Mouse (Mus musculus) kidney, embryonic 15.5 days (tissue): ENCODE data around the gene Olfr920. TPM values are rescaled to one million over a fixed set of nuclear protein-coding genes. Genes with fewer than 3 reads are reported as not detected.
A peak's percentile ranks its signal among the peaks of the same experiment; 100 is the strongest.

Experiments
- ATAC-seq: fragments of 200-750 bp; cut with Nextera tagmentation; replicated peaks from 2 replicates; pipeline ENCODE4 v1.8.0; 2017; ENCODE audit warnings: moderate TSS enrichment; ENCODE audit not compliant: low FRiP score
- H3K27ac ChIP-seq: fragments of 300-500 bp; sonication (generic); 2 replicates; pipeline ENCODE4 v1.5.1; 2015; ENCODE audit warnings: mild to moderate bottlenecking, inconsistent platforms
- H3K27me3 ChIP-seq: fragments of 300-500 bp; sonication (generic); 2 replicates; pipeline ENCODE4 v1.6.1; 2015; ENCODE audit warnings: inconsistent platforms
- H3K36me3 ChIP-seq: fragments of 300-500 bp; sonication (generic); 2 replicates; pipeline ENCODE4 v1.6.1; 2015; ENCODE audit warnings: inconsistent platforms
- H3K4me1 ChIP-seq: fragments of 300-500 bp; sonication (generic); 2 replicates; pipeline ENCODE4 v1.6.1; 2015; ENCODE audit warnings: inconsistent platforms
- H3K4me2 ChIP-seq: fragments of 300-500 bp; sonication (generic); 2 replicates; pipeline ENCODE4 v1.6.1; 2015; ENCODE audit warnings: moderate library complexity, mild to moderate bottlenecking, inconsistent platforms
- H3K4me3 ChIP-seq: fragments of 300-500 bp; sonication (generic); replicated peaks from 2 replicates; pipeline ENCODE4 v1.5.1; 2015; ENCODE audit warnings: mild to moderate bottlenecking, inconsistent platforms
- H3K9ac ChIP-seq: fragments of 300-500 bp; sonication (generic); 2 replicates; pipeline ENCODE4 v1.6.1; 2015; ENCODE audit warnings: mild to moderate bottlenecking, inconsistent platforms
- H3K9me3 ChIP-seq: fragments of 300-500 bp; sonication (generic); replicated peaks from 2 replicates; pipeline ENCODE4 v1.6.1; 2016; ENCODE audit warnings: inconsistent platforms
- WGBS: fragments of 180-500 bp; shearing (Covaris S2); methylation state at CpG from one replicate; pipeline ENCODE4 v1.1.7; 2015; ENCODE audit warnings: mixed read lengths; 5-methylcytosine and 5-hydroxymethylcytosine counted together
- polyA plus RNA-seq: library from polyadenylated mRNA; unstranded; fragments of >200 nt; fragmentation: Nextera tagmentation; extraction: Ambion mirVana; gene quantifications from 2 replicates; pipeline ENCODE4 v1.2.1, GENCODE M21; 2015

The Olfr920 gene
- 0.03 TPM in 1 of 2 replicates, not detected in the other for polyA plus RNA-seq

GRCm38 (mm10) chr9:38751999-38752398 is at the start of gene Olfr920:
Gene Olfr920 (plus strand): TSS chr9:38752299.
- WGBS: 83% methylated on average over 1 of the region's 1 CpGs
- Histone ChIP-seq H3K9me3 (no peaks in the 10 kb centered on the region), H3K4me3 (no peak within 1 kb of the TSS), H3K27ac (no peak within 1 kb of the TSS), H3K4me1 (no peaks in the 10 kb centered on the region), H3K27me3 (no peaks in the 10 kb centered on the region), H3K36me3 (no peaks in the 10 kb centered on the region), H3K9ac (no peak within 1 kb of the TSS), H3K4me2 (no peak within 1 kb of the TSS)
- no peak for ATAC-seq

- ATAC-seq: peak; percentile 88
- under 1% methylated on average over 4 of the region's 4 CpGs for WGBS
- H3K9me3 ChIP-seq: no peaks in the 10 kb centered on the region
Measured at GRCm38 (mm10) chr9:38718102-38718501, 34.0 kb upstream of the Olfr920 start, which contains the start of gene Vwa5a. Gene Vwa5a (plus strand): TSS chr9:38718268.

DNA sequence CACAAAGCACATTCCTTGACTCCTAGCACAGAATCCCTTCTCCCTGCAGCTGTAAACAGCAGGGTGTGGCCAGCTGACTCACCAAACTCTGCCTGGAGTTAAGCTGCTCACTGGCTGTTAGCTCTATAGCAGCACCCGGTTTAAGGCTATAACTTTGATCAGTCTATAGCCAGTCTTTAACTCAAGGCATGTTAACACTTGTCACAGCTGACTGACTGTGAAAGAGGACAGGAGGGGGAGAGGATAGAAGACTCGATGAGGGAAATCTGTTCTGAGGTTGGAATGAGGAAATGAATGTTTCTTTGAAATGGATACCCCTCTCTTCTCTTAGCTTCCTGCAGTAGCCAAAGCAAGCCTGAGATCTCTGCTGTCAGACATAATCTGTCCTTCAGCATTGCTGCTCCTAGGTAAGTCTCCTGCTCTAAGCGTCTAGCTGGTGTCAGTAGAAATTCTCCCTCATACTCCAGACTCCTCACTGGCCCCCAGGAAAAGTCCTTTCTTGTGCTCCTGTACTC is 33.1 kb upstream of the Olfr920 start:
- no peaks in the 10 kb centered on the region for H3K9me3 ChIP-seq
- peak overlapping the region; percentile 50 for H3K9ac ChIP-seq
- peak overlapping the region; percentile 71 for H3K4me2 ChIP-seq
- H3K27me3 ChIP-seq: no peaks in the 10 kb centered on the region
- H3K36me3 ChIP-seq: peaks cover 14% of the 10 kb centered on the region
- peak overlapping the region; percentile 86 for H3K27ac ChIP-seq
- ATAC-seq: peak; percentile 94
- WGBS: under 1% methylated on average over 3 of the region's 3 CpGs
- H3K4me1 ChIP-seq: peaks cover 9% of the 10 kb centered on the region
- H3K4me3 ChIP-seq: peak overlapping the region; percentile 62

More at GRCm38 (mm10) chr9:38718102-38718501, 34.0 kb upstream of the Olfr920 start, which contains the start of gene Vwa5a:
- H3K4me1 ChIP-seq: peaks cover 9% of the 10 kb centered on the region
- peak within 1 kb of the TSS; percentile 86 for H3K27ac ChIP-seq
- H3K36me3 ChIP-seq: peaks cover 8% of the 10 kb centered on the region
- H3K27me3 ChIP-seq: no peaks in the 10 kb centered on the region
- H3K4me3 ChIP-seq: peak within 1 kb of the TSS; percentile 62
- peak within 1 kb of the TSS; percentile 71 for H3K4me2 ChIP-seq
- H3K9ac ChIP-seq: peak within 1 kb of the TSS; percentile 50

GRCm38 (mm10) chr9:38724044-38724443 is 28.1 kb upstream of the Olfr920 start:
- H3K4me2 ChIP-seq: no peak overlapping the region
- no peak overlapping the region for H3K4me3 ChIP-seq
- no peak for ATAC-seq
- H3K9ac ChIP-seq: no peak overlapping the region
- H3K36me3 ChIP-seq: peaks cover 38% of the 10 kb centered on the region
- H3K27ac ChIP-seq: no peak overlapping the region
- no peaks in the 10 kb centered on the region for H3K9me3 ChIP-seq
- H3K27me3 ChIP-seq: no peaks in the 10 kb centered on the region
- H3K4me1 ChIP-seq: peaks cover 7% of the 10 kb centered on the region
- 98% methylated on average over 1 of the region's 1 CpGs for WGBS

DNA sequence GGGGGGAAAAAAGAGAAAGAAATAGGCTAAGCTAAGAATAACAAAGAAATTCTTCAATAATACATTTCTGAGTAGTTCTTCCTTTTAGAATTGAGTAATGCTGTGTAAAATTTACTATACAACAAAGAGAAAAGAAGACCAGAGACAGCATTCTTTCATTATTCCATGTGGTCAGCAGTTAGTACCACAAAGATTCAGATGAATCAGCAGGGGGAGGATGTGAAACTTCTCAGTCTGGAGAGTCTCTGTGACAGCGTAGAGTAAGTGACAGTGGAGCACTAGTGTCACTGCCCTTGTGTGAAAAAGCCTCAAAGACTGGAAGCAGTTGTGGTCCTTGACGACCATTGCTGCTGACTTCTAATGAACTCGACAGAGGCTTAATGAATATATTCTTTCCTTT is 23.9 kb upstream of the Olfr920 start:
- 82% methylated on average over 3 of the region's 3 CpGs for WGBS
- H3K9ac ChIP-seq: no peak overlapping the region
- no peak overlapping the region for H3K27ac ChIP-seq
- H3K4me2 ChIP-seq: no peak overlapping the region
- no peak for ATAC-seq
- peaks cover 32% of the 10 kb centered on the region for H3K36me3 ChIP-seq
- no peaks in the 10 kb centered on the region for H3K4me1 ChIP-seq
- no peak overlapping the region for H3K4me3 ChIP-seq
- H3K9me3 ChIP-seq: no peaks in the 10 kb centered on the region
- no peaks in the 10 kb centered on the region for H3K27me3 ChIP-seq

GRCm38 (mm10) chr9:38741408-38741807 is 10.7 kb upstream of the Olfr920 start:
- Histone ChIP-seq H3K4me1 (no peaks in the 10 kb centered on the region), H3K27ac (no peak overlapping the region), H3K4me2 (no peak overlapping the region), H3K36me3 (peaks cover 13% of the 10 kb centered on the region), H3K9ac (no peak overlapping the region), H3K4me3 (no peak overlapping the region), H3K27me3 (no peaks in the 10 kb centered on the region), H3K9me3 (no peaks in the 10 kb centered on the region)
- 82% methylated on average over 1 of the region's 1 CpGs for WGBS
- no peak for ATAC-seq

DNA sequence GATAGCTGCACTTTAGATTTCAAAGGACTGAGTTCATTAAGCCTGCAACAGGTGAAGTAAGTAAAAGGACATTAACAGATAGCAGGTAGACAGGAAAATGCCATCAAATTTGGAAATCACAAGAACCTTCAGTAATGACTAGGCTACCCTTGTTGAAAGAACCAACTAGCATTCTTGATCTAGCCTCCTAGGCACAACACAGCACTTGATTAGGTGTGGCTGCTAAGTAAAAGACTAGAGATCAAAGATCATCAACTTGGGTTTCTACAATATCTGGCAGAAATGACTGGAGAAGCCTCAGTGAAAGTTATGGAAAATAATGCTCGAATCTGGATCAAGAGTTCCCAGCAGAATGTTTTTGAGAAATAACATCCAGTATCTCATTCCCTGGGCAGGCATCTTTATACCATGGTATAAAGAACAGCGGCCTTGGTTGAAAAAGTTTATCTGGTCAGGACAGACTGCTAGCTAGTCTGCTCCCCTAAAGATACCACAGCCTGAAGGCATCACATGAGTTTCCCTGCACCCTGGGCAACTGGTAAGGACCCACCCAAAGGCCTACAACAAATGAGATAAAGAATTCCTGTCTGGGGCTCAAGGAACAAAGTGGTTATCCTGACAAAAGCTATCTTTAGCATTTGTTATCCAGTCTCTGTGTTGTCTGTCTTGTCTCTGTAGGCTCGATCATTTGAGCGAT is 7.3 kb upstream of the Olfr920 start:
- no peaks in the 10 kb centered on the region for H3K9me3 ChIP-seq
- peaks cover 8% of the 10 kb centered on the region for H3K36me3 ChIP-seq
- no peak for ATAC-seq
- H3K4me2 ChIP-seq: no peak overlapping the region
- H3K9ac ChIP-seq: no peak overlapping the region
- no peak overlapping the region for H3K4me3 ChIP-seq
- WGBS: 92% methylated on average over 4 of the region's 4 CpGs
- no peaks in the 10 kb centered on the region for H3K27me3 ChIP-seq
- no peaks in the 10 kb centered on the region for H3K4me1 ChIP-seq
- no peak overlapping the region for H3K27ac ChIP-seq

DNA sequence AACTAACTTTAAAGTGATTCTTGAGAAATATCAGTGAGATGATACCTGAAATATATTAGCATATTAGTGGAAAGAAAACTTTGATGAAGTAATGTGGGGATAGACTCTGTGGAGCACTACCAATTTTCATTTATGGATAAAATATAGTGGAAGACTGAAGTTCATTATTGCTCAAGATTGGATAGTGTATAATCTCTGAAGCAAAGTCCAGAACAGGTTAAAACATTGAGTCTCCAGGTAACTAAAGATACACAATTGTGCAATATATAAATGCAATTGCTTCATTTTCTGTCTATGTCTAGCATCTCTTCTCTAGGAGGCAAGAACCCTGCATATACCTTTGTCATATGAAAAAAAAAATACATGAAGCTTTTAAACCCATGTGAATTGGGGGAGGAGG is 20.7 kb downstream of the Olfr920 start, which contains the start of gene Olfr921:
Gene Olfr921 (plus strand): TSS at position 301 of the 400 bp plus-strand sequence.
- no peaks in the 10 kb centered on the region for H3K27me3 ChIP-seq
- ATAC-seq: no peak
- no peaks in the 10 kb centered on the region for H3K4me1 ChIP-seq
- H3K4me2 ChIP-seq: no peak within 1 kb of the TSS
- H3K4me3 ChIP-seq: no peak within 1 kb of the TSS
- H3K9me3 ChIP-seq: no peaks in the 10 kb centered on the region
- H3K27ac ChIP-seq: no peak within 1 kb of the TSS
- no peaks in the 10 kb centered on the region for H3K36me3 ChIP-seq
- no peak within 1 kb of the TSS for H3K9ac ChIP-seq

DNA sequence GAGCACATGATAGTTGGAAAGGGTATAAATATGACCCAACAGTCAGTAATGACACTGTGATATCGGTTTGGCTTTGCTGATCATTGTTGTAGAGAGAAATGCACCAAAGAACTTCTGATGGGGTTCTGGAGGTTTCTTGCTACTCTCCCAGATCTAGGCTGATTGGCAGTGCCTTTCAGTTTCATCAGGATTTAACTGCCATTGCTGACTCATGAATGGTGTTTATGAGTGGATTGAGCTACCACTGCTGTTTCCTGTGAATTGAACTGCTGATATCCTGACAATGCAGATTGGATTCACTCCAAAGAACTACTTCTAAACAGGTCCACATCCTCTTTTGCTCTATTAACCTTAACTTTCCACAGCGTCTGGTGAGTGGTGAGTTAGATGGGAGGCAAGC is 40.6 kb downstream of the Olfr920 start:
- H3K27me3 ChIP-seq: no peaks in the 10 kb centered on the region
- H3K4me3 ChIP-seq: no peak overlapping the region
- no peaks in the 10 kb centered on the region for H3K9me3 ChIP-seq
- H3K9ac ChIP-seq: no peak overlapping the region
- no peak overlapping the region for H3K27ac ChIP-seq
- no peak for ATAC-seq
- no peak overlapping the region for H3K4me2 ChIP-seq
- H3K4me1 ChIP-seq: no peaks in the 10 kb centered on the region
- no peaks in the 10 kb centered on the region for H3K36me3 ChIP-seq
- 79% methylated on average over 2 of the region's 2 CpGs for WGBS

- Histone ChIP-seq H3K36me3 (no peaks in the 10 kb centered on the region), H3K9me3 (no peaks in the 10 kb centered on the region), H3K27me3 (no peaks in the 10 kb centered on the region), H3K27ac (no peak overlapping the region), H3K4me2 (no peak overlapping the region), H3K4me3 (no peak overlapping the region), H3K9ac (no peak overlapping the region), H3K4me1 (no peaks in the 10 kb centered on the region)
- no peak for ATAC-seq
Measured at GRCm38 (mm10) chr9:38805696-38806095, 53.6 kb downstream of the Olfr920 start.
